Mouse (Mus musculus) ovary, postnatal 36 days (tissue): ENCODE results near the gene F12.

ENCODE experiments used
- DNase-seq: peaks from one replicate; pipeline ENCODE4 v3.0.0; 2022; ENCODE audit warnings: low spot score, mixed read lengths

F12 gene

GRCm38 (mm10) chr13:55426613-55427012 lies at the start of gene F12:
Gene F12, minus strand, starts transcription at chr13:55426793.
- no peak for DNase-seq

- no peak for DNase-seq
Observed at GRCm38 (mm10) chr13:55476256-55476655, 49.7 kb upstream of the F12 start.

DNA sequence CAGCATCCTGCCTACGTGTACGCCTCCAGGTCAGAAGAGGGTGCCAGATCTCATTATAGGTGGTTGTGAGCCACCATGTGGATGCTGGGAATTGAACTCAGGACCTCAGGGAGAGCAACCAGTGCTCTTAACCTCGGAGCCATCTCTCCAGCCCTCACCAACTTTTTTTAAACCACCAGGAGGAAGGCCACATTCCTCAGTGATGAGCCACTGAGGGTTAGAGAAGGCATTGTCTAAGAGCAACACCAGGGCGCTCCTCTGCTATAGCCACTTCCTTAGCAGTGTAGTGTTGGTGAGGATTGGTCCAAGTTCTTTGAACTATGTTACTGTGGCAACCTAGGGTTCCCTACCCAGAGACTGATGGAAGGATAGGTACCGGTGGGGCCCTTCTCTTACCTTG lies 49.2 kb upstream of the F12 start:
- no peak for DNase-seq

GRCm38 (mm10) chr13:55474621-55475069 lies 48.1 kb upstream of the F12 start:
- no peak for DNase-seq

DNA sequence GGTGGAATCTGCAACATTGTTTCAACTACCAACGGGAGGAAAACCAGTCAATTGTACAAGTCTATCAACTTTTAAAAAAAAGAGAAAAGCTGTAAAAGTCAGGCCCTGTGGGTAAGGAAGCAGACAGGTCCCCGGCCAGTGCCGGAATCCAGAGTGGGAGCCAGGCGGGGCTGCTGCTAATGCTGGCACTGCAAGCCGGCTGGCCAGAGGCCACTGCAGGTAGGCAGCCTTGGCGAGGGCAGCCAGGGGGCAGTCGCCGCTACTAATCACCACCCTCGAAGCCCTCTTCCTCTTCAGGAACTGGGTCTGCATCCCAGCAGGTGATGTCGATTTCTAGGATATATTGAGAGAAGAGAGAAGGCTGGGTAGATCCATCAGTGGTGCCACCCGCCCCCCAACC lies 47.4 kb upstream of the F12 start:
- DNase-seq = no peak

DNA sequence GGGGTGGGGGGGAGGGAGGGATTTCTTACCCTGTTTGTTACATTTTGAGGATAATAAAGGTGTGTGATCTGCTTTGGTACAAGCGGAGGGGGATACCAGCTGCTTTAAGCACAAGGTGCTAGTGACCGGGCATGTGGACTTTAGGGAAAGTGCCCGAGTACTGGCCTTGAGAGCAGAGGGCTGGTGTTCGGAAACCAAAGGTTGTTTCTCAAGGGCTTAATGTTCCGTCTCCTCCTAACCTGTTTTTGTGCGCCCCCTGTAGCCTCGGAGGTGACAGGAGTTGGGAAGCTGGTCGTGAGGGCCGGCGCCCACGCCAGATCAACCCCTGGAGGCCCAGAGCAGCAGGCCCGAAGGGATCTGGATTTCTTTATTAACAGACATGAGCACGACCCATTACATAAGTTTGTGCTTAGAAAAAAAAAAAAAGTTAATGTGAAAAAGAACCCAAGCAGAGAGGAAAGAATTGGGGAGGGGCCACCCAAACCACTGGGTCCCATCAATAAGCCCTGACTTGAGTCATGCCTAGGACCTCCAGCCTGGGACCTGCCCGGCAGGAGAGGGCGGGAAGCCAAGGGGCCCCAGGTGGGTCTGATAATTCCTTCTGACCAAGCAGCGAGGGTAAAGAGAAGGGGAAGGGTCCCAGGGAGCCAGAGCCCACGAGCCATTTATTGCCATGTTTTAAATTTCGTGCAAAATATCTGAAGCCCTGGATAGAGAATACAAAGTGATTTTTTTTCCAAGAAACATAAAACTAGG lies 46.7 kb upstream of the F12 start:
- DNase-seq = no peak

DNA sequence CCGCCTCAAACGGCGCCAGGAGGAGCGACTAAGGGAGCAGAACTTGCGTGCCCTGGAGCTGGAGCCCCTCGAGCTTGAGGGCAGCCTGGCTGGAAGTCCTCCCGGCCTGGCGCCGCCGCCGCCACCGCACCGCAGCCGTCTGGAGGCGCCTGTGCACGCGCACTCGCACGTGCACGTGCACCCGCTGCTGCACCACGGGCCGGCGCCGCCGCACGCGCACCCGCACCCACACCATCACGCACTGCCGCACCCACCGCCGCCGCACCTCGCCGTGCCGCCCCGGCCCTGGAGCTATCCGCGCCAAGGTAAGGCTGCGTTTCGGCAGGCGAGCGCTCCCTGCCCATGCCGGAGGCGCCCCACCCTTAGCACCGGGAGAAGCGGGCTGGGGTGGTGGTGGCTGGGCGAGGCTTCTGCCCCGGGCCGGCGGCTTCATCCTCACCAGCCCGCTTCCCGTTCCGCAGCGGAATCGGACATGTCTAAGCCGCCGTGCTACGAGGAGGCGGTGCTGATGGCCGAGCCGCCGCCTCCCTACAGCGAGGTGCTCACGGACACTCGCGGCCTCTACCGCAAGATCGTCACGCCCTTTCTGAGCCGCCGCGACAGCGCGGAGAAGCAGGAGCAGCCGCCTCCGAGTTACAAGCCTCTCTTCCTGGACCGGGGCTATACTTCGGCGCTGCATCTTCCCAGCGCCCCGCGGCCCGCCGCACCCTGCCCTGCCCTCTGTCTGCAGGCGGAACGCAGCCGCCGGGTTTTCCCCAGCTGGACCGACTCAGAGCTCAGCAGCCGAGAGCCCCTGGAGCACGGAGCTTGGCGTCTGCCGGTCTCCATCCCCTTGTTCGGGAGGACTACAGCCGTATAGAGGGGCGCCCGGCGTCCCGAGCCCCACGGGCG lies 45.8 kb upstream of the F12 start:
- DNase-seq = peak; percentile 59

- no peak for DNase-seq
Observed at GRCm38 (mm10) chr13:55471819-55472131, 45.2 kb upstream of the F12 start.

DNA sequence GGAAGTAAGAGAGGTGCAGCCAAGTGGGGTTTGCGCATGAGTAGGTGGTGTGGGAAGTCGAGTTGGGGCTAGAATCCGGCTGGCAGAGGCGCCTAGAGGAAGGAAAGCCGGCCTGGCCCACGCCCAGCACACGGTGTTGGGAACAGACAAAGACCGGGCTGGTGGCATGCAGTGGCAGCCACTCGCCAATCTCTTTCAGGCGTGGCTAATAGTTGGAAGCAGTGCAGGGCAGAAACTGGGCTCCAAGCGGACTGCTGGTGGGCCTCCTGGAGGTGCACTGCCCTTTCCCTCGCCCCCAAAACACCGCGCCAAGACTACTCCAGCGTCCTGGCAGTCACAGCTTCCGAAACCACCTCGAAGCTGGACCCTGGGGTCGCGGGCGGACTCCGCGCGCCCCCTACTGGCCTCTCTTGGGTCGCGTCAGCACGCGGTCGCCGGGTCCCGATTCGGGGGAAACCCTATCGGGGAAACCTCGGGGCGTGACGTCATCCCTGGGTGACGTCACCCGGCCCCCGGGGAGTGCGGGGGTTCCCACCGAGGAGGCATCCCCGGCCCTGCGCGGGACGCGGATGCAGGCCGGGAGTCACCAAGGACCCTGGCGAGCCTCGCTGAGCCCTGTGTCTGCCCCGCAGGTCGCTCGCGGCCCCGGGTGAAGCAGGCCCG lies 44.7 kb upstream of the F12 start:
- DNase-seq = peak; percentile 84

DNA sequence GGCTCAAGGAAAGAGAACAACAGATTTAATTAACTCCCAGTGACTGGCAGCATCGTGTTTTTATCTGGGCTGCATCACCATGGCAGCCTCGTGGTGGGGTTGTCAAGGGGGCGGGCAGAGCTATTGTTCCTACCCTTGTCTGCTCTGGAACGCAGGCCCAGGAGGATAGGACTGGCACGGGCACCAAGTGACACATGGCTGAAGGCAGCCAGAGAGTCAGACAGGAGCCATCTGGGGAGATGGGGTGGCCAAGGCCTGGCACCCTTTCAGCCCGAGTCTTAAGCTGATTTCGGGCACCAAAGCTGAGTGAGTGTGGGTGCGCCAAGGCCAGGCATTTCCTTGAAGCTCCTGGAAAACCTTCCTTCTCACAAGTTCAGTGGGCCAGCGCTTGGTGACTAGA lies 43.8 kb upstream of the F12 start:
- no peak for DNase-seq

GRCm38 (mm10) chr13:55468851-55469560 lies 42.4 kb upstream of the F12 start:
- DNase-seq = peak; percentile 56

GRCm38 (mm10) chr13:55465830-55466440 lies 39.3 kb upstream of the F12 start:
- DNase-seq = no peak

GRCm38 (mm10) chr13:55465184-55465583 lies 38.6 kb upstream of the F12 start:
- DNase-seq = no peak

- DNase-seq = peak; percentile 59
Observed at GRCm38 (mm10) chr13:55464027-55464884, 37.7 kb upstream of the F12 start, which contains the start of gene Prr7. Gene Prr7, plus strand, starts transcription at chr13:55464267.

- DNase-seq = no peak
Observed at GRCm38 (mm10) chr13:55463399-55464026, 36.9 kb upstream of the F12 start.

DNA sequence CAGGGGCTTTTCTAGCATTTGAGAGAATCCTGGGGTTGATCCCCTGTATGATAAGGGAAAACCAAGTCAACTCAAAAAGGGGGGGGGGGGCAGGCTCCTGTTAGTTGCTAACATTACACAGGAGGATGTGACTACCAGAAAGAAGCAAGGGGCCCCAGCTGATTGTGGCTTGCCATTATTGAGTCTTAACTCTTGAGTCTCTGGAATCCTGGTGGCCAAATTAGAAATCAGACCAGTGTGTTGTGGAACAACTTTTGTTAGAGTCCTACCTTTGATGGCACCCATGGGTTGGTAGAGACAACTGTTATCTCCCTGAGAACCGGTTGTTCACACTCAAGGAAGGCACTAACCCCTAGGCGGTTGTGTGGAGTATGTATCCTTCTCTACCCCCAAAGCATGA lies 36.4 kb upstream of the F12 start:
- DNase-seq = no peak

DNA sequence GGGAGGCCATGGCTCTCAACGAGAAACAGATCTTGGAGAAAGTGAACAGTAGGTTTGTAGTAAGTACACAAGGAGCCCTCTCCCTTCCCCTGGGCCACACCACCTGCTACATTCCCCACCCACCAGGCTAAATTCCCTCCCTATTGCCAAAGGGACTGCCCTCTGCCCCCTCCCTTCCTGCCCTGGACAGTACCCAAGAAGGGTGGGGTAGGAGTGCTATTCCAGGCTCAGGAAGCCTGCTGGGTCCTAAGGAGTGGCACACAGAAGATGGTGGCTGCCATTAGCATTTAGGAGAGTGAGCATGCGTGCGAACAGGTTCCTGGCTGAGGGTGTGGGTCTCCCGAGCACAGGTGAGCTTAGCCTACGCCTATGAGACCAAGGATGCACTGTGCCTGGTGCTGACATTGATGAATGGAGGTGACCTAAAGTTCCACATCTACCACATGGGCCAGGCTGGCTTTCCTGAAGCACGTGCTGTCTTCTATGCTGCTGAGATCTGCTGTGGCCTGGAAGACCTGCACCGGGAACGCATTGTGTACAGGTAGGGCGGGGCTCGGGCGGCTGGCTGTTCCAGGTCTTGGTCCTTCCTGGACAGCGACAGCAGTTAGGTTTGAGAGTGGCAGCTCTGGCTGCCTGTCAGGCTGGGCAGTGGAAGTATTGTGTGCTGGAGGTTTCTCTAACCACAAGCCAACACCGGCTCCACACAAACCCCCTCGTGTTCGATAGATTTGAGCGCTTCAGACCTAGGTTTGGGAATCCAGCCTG lies 25.4 kb upstream of the F12 start:
- no peak for DNase-seq

DNA sequence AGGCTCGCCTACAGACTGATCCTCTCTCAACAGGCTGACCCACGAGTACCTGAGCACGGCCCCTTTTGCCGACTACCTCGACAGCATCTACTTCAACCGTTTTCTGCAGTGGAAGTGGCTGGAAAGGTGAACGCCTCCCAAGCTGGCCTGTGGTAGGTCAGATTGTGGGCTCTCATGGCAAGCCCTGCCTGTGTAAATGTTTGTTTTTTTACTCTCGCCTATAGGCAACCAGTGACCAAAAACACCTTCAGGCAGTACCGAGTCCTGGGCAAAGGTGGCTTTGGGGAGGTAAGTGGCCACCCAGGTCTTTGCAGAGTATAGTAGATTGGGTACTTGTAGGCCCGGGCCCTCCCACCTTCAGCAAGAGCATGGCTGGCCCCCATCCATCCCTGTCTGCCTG lies 24.7 kb upstream of the F12 start:
- DNase-seq = no peak

GRCm38 (mm10) chr13:55450511-55450980 lies 24.0 kb upstream of the F12 start:
- DNase-seq = peak; percentile 70
